Mouse (Mus musculus): ENCODE results near the gene 6720489N17Rik. TPM values are rescaled to one million over a fixed set of nuclear protein-coding genes. Genes with fewer than 3 reads are reported as not detected.
"Not testable (repeated sequence)": the region's sequence is repeated elsewhere in the genome, so short reads cannot be mapped to it uniquely, and the experiment has no call there.

6720489N17Rik gene
- total RNA-seq (2021), result under 1 TPM; 0.55 to 0.87 TPM
- long read RNA-seq, experiment 1, result 0 reads
- long read RNA-seq, experiment 2, result 0 reads

DNA sequence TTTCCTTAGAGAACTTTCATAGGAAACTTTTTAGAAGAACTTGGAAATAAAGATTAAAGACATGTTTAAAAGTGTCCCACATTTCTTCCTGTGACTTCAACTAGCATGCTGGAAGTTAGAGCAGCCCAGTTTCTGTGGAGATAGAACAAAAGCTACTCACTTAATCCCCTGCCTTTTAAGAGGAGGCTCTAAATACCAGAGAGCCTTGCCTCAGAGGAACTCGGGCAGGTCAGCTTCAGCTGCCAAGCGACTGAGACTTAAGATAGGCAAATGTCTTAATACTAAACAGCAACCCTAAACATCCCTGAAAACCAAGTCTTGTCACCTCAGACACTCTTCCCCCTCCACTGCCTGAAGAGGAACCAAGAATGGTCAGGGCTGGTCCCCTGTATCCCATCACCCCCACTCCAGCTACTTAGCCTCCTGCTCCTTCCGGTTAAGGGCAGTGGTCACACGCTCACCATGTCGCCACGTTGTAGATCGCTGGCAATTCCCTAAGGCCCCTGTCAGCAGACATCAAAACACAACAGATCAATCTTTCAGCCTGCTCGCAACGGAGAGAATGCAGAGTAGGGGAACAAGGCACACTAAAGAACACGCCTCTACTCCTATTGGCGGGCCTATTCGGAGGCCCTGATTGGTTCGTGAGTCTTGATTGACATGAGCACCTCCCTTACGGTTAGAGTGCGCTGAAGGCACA, at the start of gene 6720489N17Rik:
TSS of gene 6720489N17Rik (minus strand) at position 606 of the 700 bp plus-strand sequence.
- peak; percentile 86 to 91 for DNase-seq

DNA sequence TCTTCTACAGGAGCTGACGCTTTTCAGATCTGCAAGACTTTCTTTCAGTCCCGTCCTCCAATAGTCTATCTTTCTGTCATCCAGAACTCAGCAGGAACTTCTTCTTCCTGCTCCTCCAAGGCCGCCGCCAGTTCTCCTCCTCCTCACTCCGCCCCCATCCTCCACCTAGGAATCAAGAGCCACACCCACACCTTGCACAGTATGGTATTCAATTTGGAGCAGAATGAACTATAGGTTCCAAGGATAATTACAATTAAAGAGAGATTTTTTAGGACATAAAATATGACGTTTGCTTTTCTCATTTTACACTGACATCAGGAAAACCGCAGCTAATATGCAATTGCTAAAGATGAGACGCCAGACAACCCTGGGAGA, 29.4 kb upstream of the 6720489N17Rik start:
- no peak for DNase-seq

DNA sequence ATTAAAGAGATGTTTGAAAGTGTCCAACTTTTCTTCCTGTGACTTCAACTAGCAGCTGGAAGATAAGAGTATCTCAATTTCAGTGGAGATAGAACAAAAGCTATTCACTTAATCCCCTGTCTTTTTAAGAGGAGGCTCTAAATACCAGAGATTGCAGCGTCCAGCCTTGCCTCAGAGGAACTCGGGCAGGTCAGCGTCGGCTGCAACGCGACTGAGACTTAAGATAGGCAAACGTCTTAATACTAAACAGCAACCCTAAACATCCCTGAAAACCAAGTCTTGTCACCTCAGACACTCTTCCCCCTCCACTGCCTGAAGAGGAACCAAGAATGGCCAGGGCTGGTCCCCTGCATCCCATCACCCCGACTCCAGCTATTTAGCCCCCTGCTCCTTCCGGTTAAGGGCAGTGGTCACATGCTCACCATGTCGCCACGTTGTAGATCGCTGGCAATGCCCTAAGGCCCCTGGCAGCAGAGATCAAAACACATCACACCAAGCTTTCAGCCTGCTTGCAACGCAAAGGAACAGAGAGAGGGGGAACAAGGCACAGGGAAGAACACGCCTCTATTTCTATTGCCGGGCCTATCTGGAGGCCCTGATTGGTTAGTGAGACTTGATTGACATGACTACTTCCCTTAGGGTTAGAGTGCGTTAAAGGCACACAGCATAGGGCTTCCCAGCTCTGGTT, 28.8 kb upstream of the 6720489N17Rik start:
- DNase-seq, result peak; percentile 81 to 90

DNA sequence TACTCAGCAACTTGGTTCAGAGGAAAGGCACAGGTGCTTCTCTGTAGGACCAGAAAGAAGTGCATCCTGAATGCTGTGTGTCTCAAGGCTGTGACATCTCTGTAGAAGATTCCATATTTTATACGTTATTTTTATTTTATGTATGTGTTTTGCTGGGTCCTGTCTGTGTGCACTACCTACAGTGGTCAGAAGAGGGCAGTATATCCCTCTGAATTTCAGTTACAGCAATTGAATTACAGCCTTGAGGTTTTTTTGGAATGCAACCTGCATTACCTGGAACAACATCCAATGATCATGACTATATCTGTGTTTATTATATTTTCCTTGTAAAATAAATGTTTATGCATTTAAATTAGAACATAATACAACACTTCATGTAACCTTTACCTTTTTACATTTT, 3.1 kb upstream of the 6720489N17Rik start:
- peak; percentile 2 to 29 for DNase-seq

DNA sequence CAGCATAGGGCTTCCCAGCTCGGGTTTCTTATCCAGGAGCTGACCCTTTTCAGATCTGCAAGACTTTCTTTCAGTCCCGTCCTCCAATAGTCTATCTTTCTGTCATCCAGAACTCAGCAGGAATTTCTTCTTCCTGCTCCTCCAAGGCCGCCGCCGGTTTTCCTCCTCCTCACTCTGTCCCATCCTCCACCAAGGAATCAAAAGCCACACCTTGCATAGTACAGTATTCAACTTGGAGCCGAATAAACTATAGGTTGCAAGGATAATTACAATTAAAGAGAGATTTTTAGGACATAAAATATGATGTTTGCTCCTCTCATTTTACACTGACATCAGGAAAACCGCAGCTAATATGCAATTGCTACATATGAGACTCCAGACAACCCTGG, 289 bp upstream of the 6720489N17Rik start:
- not testable (repeated sequence) for DNase-seq

DNA sequence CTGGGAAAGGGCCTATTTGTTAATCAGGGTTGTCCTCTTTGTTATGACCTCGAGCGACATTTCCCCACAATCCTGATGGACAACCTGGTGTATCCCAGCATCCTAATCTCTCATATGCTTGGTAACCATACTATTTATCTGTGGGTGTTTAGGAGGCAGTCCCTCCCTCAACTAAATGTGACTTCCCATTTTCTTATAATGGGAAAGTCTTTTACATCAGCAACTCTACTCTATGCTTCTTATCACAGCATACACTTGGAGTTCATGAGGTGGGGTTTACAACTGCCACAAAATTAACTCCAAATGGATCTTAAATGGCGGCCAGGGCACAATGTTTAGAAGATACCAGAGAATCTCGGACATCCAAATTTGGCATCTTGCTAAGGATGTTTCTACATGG, 6.5 kb downstream of the 6720489N17Rik start:
- not testable (repeated sequence) for DNase-seq

DNA sequence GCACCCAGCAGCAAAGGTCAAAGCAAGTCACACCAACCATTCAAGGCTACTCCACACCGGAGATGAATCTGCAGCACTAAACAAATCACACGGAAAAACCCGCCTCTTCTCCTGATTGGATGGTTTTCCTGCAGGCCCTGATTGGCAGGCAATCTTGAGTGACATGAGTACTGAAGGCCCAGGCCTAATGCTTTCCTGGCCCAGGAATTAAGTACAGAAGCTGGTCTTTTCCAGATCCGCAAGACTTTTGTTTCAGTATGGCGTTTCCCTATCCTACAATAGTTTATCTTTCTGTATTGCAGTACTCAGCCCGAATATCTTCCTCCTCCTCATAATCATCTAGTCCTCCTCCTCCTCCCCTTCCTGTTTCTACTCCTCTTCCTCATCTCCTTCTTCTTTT, 52.9 kb downstream of the 6720489N17Rik start, which contains the start of gene Zfp934:
TSS of gene Zfp934 (minus strand) at position 101 of the 400 bp plus-strand sequence.
- not testable (repeated sequence) for DNase-seq

DNA sequence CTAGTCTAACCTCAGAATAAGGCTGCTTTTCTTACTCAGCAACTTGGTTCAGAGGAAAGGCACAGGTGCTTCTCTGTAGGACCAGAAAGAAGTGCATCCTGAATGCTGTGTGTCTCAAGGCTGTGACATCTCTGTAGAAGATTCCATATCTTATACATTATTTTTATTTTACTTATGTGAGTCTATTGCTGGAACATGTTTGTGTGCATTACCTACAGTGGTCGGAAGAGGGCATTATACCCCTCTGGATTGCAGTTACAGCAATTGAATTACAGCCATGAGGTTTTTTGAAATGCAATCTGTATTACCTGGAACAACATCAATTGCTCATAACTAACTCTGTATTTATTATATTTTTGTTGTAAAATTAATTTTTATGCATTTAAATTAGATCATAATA, 62.3 kb downstream of the 6720489N17Rik start:
- DNase-seq, result peak in 1 of 2 experiments; percentile 16

DNA sequence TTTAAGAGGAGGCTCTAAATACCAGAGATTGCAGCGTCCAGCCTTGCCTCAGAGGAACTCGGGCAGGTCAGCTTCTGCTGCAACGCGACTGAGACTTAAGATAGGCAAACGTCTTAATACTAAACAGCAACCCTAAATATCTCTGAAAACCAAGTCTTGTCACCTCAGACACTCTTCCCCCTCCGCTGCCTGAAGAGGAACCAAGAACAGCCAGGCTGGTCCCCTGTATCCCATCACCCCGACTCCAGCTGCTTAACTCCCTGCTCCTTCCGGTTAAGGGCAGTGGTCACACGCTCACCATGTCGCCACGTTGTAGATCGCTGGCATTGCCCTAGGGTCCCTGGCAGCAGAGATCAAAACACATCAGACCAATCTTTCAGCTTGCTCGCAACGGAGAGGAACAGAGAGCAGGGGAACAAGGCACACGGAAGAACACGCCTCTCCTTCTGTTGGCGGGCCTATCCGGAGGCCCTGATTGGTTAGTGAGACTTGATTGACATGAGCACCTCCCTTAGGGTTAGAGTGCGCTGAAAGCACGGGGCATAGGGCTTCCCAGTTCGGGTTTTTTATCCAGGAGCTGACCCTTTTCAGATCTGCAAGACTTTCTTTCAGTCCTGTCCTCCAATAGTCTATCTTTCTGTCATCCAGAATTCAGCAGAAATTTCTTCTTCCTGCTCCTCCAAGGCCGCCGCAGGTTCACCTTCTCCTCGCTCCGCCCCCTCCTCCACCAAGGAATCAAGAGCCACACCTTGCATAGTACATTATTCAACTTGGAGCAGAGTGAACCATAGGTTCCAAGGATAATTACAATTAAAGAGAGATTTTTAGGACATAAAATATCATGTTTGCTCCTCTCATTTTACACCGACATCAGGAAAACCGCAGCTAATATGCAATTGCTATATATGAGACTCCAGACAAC, 65.5 kb downstream of the 6720489N17Rik start, which contains the start of gene Zfp935:
TSS of gene Zfp935 (minus strand) at position 323 of the 922 bp plus-strand sequence.
- DNase-seq, result peak; percentile 86 to 88

Small RNA genes lying within 50 kb of the gene (microRNA-seq; reads per million reads assigned to microRNA genes)
- 0 reads per million in 2 experiments for gene Gm24020

Other genes starting within 250 kb of the 6720489N17Rik start
- gene Gm3604, start 241.0 kb downstream of the 6720489N17Rik start, total RNA-seq (2021), result 1 to 10 TPM in 1 of 2 experiments, under 1 TPM in 1; 0.44 to 1.1 TPM
- gene Gm49359, start 157.3 kb downstream of the 6720489N17Rik start, total RNA-seq (2021), result 1 to 10 TPM; 5.0 to 5.6 TPM
- gene Zfp935, start 65.7 kb downstream of the 6720489N17Rik start, total RNA-seq (2021), result 1 to 10 TPM in 1 of 2 experiments, not detected in 1; 1.3 TPM
- gene Zfp934, start 53.0 kb downstream of the 6720489N17Rik start, total RNA-seq (2021), result 1 to 10 TPM; 4.2 to 4.4 TPM
- 1 to 10 TPM; 2.1 to 2.6 TPM for gene Platr25, start 136.5 kb upstream of the 6720489N17Rik start, total RNA-seq (2021)
- under 1 TPM; 0.52 to 0.72 TPM for gene Gm5141, start 161.6 kb upstream of the 6720489N17Rik start, total RNA-seq (2021)
- 10 to 100 TPM; 23.7 to 25.1 TPM for gene Fbp2, start 234.2 kb upstream of the 6720489N17Rik start, total RNA-seq (2021)